Mouse (Mus musculus): Measurements from ENCODE around the gene Sh3bp4. TPM values are rescaled to one million over a fixed set of nuclear protein-coding genes. Genes with fewer than 3 reads are reported as not detected.
A peak's percentile ranks its signal among the peaks of the same experiment; 100 is the strongest.

Sh3bp4 gene
- total RNA-seq, 2 experiments from 2014 or later: 22.4 to 27.9 TPM

DNA sequence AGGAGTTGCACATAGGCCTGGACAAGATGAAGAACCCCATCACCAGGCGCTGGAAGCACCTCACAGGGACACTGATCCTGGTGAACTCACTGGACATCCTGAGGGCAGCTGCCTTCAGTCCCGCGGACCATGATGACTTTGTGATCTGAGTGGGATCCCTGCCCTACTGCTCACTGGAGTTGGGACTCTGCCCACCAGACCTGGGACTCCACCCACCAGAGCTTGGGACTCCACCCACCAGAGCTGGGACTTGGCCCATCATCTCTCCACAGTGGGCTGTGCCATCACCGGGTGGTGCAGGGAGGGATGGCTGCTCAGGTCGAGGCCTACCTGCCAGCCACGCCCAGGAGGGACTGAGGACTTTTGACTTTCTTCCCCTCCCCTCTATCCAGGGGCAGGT, 83.0 kb downstream of the Sh3bp4 start:
- intact Hi-C loops (cut with DNase I): no loop called here
- DNase-seq (ENCODE audit: low spot score in 2 of 2): no peak

GRCm38 (mm10) chr1:89163483-89163882, 93.3 kb downstream of the Sh3bp4 start:
- peak in 1 of 2 experiments; percentile 43 for DNase-seq (ENCODE audit: low spot score in 2 of 2)
- intact Hi-C loops (cut with DNase I): no loop called here

DNA sequence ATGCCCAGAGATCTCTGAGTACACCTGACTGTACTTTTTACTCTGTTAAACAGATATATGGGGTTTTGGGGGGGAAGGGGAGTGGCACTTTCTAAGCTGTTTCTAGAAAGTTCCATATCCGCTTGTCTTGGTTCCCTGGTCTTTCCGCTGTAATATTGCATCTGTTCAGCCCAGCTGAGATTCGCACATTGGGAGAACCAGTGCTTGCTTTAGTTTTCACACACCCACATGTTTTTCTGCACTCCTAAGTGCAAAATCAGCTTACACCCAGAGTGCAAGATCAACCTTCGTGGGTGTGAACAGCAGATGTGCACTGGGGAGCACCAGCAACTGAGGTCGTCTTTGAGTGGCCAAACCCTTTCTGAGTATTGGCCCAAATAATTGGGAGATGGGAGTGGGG, 94.1 kb downstream of the Sh3bp4 start:
- DNase-seq (ENCODE audit: low spot score in 2 of 2): peak; percentile 39 to 52

GRCm38 (mm10) chr1:89164685-89165084, 94.5 kb downstream of the Sh3bp4 start:
- intact Hi-C loops (cut with DNase I): no loop called here
- no peak for DNase-seq (ENCODE audit: low spot score in 2 of 2)

More for the DNA sequence above, 94.1 kb downstream of the Sh3bp4 start:
- intact Hi-C loops (cut with DNase I): no loop called here

DNA sequence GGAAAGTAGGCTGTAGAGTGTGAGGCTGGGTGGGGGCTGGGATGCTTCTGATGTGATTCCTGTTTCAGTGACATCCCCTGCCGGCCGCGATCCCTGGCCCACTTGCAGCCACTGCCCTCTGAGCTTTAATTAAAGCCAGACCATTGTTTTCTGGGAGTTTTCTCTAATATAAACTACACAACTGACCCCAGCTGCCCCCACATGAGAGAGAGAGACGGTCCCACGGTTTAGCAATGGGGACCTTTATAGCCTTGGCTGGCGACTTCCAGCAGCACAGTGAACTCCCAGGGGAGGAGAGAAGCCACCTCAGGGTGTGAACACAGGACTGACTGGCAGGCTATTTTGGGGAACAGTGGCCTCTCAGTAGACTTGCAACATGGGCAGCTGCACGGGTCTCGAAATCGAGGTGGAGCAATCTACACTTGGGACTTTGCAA, 96.6 kb downstream of the Sh3bp4 start:
- intact Hi-C loops (cut with DNase I): no loop called here
- no peak for DNase-seq (ENCODE audit: low spot score in 2 of 2)

GRCm38 (mm10) chr1:89171275-89171767, 101.1 kb downstream of the Sh3bp4 start:
- intact Hi-C loops (cut with DNase I): no loop called here
- DNase-seq (ENCODE audit: low spot score in 2 of 2): peak in 1 of 2 experiments; percentile 35

DNA sequence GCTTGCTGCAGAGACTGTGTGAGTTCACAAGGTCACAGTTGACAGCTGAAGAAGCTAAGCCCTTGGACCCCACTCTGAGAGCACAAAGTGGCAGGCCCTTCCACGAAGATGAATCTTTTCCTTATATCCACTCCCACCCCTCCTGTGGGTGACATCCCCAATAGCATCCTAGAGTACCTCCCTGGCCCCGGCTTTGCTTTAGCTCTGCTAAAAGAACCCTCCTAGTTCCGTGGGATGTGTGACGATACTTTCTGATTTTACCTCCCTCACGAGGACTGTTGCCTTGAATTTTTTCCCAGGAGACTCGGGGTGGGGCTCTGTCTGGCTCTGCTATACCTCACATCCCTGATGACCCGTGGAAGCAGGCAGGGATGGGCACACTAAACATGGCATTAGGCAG, 104.4 kb downstream of the Sh3bp4 start:
- intact Hi-C loops (cut with DNase I): no loop called here
- no peak for DNase-seq (ENCODE audit: low spot score in 2 of 2)

DNA sequence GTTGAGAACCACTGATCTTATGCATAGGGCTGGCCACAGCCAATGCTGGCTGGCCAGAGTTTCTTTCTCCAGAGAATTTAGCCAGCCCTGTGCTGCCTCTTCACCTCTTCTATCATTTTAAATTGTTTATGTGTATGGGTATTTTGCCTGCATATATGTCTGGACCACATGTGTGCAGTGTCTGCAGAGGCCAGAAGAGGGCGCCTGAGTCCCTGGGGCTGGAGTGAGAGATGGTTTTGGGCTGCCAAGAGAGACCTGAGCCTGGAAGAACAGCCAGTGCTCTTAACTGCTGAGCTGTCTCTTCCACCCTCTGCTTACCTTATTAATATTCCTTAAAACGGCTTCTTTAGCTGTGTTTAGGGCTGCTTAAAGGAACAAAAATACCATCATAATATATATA, 105.1 kb downstream of the Sh3bp4 start:
- DNase-seq (ENCODE audit: low spot score in 2 of 2): no peak
- intact Hi-C loops (cut with DNase I): no loop called here

DNA sequence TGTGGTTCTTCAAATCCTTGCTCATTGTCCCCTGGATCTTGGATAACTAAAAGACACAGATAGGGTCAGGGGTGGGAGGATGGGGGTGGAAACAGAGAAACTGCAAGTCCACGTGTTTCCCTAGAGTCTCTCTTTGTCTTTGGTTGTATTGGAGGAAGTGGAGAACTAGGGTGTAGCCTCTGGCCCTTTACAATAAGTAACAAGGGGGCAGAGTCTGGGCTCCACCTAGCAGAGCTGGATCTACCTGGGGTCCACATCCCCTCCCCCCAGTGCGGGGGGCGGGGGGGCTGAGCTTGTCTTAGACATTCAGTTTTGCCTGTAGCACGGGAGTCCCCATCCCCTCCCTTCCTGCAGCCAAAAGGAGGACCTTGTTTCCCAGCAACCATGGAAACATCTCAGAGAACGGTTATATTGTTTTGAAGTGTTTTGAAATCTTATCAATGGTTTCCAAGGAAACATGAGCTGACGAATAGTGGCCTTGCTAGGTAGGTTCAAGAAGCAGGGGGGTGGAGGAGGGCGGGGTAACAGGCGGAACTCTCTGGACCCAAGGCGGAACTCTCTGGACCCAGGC, 113.1 kb downstream of the Sh3bp4 start:
- intact Hi-C loops (cut with DNase I): no loop called here
- DNase-seq (ENCODE audit: low spot score in 2 of 2): no peak

GRCm38 (mm10) chr1:89184111-89184785, 114.0 kb downstream of the Sh3bp4 start:
- DNase-seq (ENCODE audit: low spot score in 2 of 2): no peak
- intact Hi-C loops (cut with DNase I): no loop called here

- no peak for DNase-seq (ENCODE audit: low spot score in 2 of 2)
- intact Hi-C loops (cut with DNase I): no loop called here
Measured at GRCm38 (mm10) chr1:89184839-89185238, 114.6 kb downstream of the Sh3bp4 start.

DNA sequence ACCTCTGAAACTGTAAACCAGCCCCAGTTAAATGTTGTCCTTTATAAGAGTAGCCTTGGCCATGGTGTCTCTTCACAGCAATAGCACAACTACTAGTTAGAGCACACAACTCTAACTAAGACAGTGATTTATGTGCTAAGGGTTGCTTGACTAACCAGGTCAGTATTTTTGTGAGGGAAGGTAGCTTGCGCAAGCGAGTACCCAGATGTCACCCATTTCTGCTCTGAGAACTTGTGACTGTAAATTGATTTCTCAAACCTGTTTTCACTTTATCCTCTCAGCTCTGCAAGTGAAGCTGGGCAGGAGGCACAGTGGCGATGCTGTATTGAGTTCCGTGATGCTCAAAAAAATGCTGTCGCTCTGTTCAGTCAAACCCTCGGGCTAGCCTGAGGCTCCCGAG, 117.2 kb downstream of the Sh3bp4 start:
- DNase-seq (ENCODE audit: low spot score in 2 of 2): no peak
- intact Hi-C loops (cut with DNase I): no loop called here

DNA sequence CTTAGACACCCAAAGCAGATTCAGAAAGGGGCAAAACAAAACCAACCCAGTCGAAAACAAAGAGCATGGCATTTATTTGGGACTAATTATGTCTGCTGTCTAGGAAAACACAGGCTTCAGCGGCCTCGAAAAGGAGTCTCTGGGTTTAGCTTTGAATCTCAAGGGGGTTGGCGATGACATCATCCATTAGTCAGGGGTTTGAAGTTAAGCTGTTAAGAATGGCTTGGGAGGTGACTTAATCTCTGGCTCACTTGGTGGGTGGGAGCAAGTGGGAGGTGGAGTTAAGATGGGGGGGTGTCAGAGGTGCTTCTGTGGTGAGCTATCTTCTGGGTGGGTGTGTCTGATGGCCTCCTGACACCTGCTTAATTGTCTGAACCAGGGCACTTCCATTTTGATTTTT, 117.9 kb downstream of the Sh3bp4 start:
- no peak for DNase-seq (ENCODE audit: low spot score in 2 of 2)
- intact Hi-C loops (cut with DNase I): no loop called here

- DNase-seq (ENCODE audit: low spot score in 2 of 2): no peak
- intact Hi-C loops (cut with DNase I): no loop called here
Measured at GRCm38 (mm10) chr1:89189204-89189603, 119.0 kb downstream of the Sh3bp4 start.

DNA sequence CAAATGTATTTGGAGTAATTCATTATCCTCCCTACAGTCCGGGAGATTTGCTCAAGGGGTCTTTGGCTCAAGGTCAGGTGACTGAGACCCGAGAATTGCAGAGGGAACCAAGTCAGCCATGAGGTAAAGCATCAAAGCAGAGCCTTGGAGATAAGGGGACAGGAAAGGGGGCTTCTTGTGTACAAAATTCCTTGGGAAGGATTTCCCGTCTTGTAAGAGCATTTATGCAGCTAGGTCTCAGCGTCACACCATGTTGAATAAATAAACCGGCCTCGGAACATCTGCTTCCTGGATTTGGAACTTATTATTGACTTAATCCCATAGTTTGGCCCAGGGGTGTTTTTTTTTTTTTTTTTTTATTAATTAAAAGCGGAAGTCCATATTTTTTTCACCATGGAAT, 120.4 kb downstream of the Sh3bp4 start:
- intact Hi-C loops (cut with DNase I): loop anchor here (5.0 to 10.0 kb wide), 3 partner anchors 118 to 766 kb away; partner anchors contain the start of gene Sh3bp4
- DNase-seq (ENCODE audit: low spot score in 2 of 2): no peak

DNA sequence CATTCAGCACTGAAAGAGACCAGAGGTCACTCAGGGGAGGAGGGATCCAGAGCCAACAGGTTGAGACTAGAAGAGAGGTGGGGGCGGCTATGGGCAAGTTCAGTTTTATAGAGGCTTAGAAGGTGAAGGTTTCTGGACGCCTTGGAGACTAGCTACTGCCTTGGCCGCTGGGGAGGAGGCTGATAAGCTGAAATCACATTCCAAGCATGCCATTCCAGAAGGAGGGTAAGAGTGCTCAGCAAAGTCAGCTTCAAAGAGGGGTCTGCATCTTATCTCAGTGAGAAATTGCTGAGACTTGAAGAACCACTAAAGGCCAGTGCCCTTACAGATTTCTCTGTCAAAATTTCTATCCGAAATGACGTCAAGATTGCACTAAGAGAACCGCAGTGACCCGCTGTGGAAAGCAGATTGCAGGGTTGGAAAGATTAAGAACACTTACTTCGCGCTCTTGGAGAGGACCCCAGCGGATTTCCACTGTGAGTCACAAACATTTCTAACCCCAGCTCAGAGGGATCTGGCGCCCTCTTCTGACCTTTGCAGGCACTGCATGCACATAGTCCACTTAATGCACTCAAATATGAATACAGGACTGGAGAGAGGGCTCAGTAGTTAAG, 121.0 kb downstream of the Sh3bp4 start:
- intact Hi-C loops (cut with DNase I): loop anchor here (5.0 to 10.0 kb wide), 3 partner anchors 119 to 766 kb away; partner anchors contain the start of gene Sh3bp4
- DNase-seq (ENCODE audit: low spot score in 2 of 2): peak; percentile 60 to 66

DNA sequence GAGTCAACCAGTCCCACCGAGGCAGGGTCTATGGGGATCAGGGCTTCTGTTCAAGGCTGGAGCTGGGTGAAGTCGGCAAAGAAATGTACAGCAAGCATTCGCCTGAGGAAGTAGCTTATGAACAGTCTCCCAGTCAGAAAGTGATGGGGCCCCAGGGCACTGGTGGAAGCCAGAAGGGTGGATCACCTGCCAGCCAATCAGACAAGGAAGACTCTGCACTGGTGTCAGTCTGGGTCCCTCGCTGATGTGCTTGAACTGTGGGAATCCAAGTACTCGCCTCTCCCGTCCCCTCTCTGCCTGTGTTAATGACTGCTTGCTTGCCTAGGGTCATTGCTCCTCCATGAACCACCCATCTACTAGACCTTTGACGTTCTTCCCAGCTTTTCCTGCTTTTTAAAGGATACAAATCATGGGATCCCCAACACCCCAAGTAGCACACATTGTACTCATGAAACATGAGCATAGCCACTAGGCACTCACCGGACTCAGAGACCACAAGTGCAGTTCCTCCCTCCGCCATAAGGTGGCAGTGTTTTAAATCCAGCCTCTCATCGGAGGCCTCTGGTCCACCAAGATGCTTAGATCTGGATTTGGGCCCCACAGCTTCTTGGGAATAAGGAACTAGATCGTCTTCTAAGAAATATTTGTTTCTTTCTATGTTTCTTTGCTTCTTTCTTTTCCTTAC, 122.5 kb downstream of the Sh3bp4 start:
- DNase-seq (ENCODE audit: low spot score in 2 of 2): no peak
- intact Hi-C loops (cut with DNase I): loop anchor here (5.0 to 10.0 kb wide), 3 partner anchors 120 to 768 kb away; partner anchors contain the start of gene Sh3bp4

GRCm38 (mm10) chr1:89193576-89193975, 123.4 kb downstream of the Sh3bp4 start:
- peak; percentile 72 to 83 for DNase-seq (ENCODE audit: low spot score in 2 of 2)
- intact Hi-C loops (cut with DNase I): loop anchor here (5.0 to 10.0 kb wide), 3 partner anchors 121 to 769 kb away; partner anchors contain the start of gene Sh3bp4

DNA sequence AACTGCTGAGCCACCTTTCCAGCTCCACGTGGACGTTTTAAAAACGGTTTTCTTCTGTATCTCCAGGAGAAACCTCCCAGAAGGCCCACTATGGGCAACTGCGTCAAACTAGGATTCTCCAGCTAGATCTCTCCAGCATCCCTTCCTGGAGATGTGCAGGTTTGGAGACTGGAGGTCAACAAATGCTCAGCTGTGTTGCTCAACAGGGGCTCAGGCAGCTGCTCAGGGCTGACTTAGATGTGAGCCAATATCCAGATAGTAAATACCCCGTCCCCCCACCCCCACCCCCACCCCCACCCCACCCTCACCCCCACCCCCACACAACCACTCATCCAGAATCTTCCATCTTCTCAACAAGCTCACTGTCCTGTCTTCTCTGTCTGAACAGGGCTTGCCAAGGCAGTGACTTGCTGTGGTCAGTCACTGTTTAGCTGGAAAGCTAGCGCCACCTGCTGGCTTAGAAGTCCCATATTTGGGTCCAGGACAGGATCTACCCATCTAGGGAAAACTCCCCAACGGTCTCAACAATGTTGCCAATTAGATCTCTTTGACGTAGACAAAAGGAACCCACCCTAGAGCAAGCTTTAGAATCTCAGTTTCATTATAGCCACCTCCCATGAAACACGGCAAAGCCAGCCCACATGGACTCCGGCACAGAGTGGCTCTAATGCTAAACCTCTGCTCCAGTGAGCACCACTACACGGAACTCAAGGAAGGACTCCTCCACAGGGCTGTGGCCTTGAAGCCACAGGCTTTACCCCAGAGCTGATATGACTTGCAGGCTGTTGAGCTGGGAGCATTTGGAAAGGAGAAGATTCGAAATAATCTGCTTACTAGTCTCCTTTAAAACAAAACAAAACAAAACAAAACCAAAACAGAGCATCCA, 125.9 kb downstream of the Sh3bp4 start:
- intact Hi-C loops (cut with DNase I): loop anchor here (2.0 to 10.0 kb wide), 4 partner anchors 271 to 771 kb away; no protein-coding TSS in a partner anchor
- DNase-seq (ENCODE audit: low spot score in 2 of 2): peak; percentile 80 to 90

All from left cerebral cortex, postnatal 14 days (tissue).